Mouse (Mus musculus) c-Kit-positive CD71-negative TER-119-negative erythroid progenitor cells, embryonic 14.5 days (primary cell): ENCODE data around the gene Camkmt.

ENCODE experiments used
- DNase-seq: peaks from one replicate; pipeline ENCODE4 v3.0.0-alpha.2; 2013; ENCODE audit warnings: low read depth

Camkmt gene

GRCm38 (mm10) chr17:85292276-85292675 is 201.9 kb downstream of the Camkmt start:
- DNase-seq: no peak

- no peak for DNase-seq
Measured at GRCm38 (mm10) chr17:85303686-85304085, 213.3 kb downstream of the Camkmt start.

- no peak for DNase-seq
Measured at GRCm38 (mm10) chr17:85308566-85308965, 218.2 kb downstream of the Camkmt start.

- no peak for DNase-seq
Measured at GRCm38 (mm10) chr17:85309046-85309445, 218.7 kb downstream of the Camkmt start.

- DNase-seq: no peak
Measured at GRCm38 (mm10) chr17:85311348-85311747, 221.0 kb downstream of the Camkmt start.

GRCm38 (mm10) chr17:85318401-85318800 is 228.0 kb downstream of the Camkmt start:
- DNase-seq: no peak

GRCm38 (mm10) chr17:85319779-85320300 is 229.5 kb downstream of the Camkmt start:
- no peak for DNase-seq

GRCm38 (mm10) chr17:85328901-85329300 is 238.5 kb downstream of the Camkmt start:
- no peak for DNase-seq

GRCm38 (mm10) chr17:85335464-85335863 is 245.1 kb downstream of the Camkmt start:
- no peak for DNase-seq

GRCm38 (mm10) chr17:85337666-85338065 is 247.3 kb downstream of the Camkmt start:
- DNase-seq: no peak

GRCm38 (mm10) chr17:85341134-85341700 is 250.9 kb downstream of the Camkmt start:
- DNase-seq: no peak

GRCm38 (mm10) chr17:85342471-85342870 is 252.1 kb downstream of the Camkmt start:
- no peak for DNase-seq

- no peak for DNase-seq
Measured at GRCm38 (mm10) chr17:85343435-85343834, 253.1 kb downstream of the Camkmt start.

GRCm38 (mm10) chr17:85346701-85347100 is 256.3 kb downstream of the Camkmt start:
- no peak for DNase-seq

- DNase-seq: no peak
Measured at GRCm38 (mm10) chr17:85349331-85349935, 259.1 kb downstream of the Camkmt start.

- DNase-seq: no peak
Measured at GRCm38 (mm10) chr17:85351301-85351700, 260.9 kb downstream of the Camkmt start.

GRCm38 (mm10) chr17:85352731-85353130 is 262.4 kb downstream of the Camkmt start:
- DNase-seq: peak; percentile 2

GRCm38 (mm10) chr17:85353191-85353590 is 262.8 kb downstream of the Camkmt start:
- DNase-seq: no peak

- no peak for DNase-seq
Measured at GRCm38 (mm10) chr17:85353636-85354035, 263.3 kb downstream of the Camkmt start.

- no peak for DNase-seq
Measured at GRCm38 (mm10) chr17:85355356-85355755, 265.0 kb downstream of the Camkmt start.

- DNase-seq: no peak
Measured at GRCm38 (mm10) chr17:85361006-85361405, 270.7 kb downstream of the Camkmt start.

- no peak for DNase-seq
Measured at GRCm38 (mm10) chr17:85367319-85367718, 277.0 kb downstream of the Camkmt start.

GRCm38 (mm10) chr17:85368776-85369175 is 278.4 kb downstream of the Camkmt start:
- no peak for DNase-seq

- no peak for DNase-seq
Measured at GRCm38 (mm10) chr17:85372076-85372475, 281.7 kb downstream of the Camkmt start.
